Mouse (Mus musculus) frontal cortex, adult (tissue): ENCODE results near the gene Mrpl4.

ENCODE experiments used
- ATAC-seq: cut with Nextera tagmentation; 2 replicates; pipeline ENCODE4 v1.9.2; 2017; ENCODE audit warnings: mild to moderate bottlenecking, moderate library complexity, mixed read lengths; ENCODE audit not compliant: low TSS enrichment

Mrpl4 gene

GRCm38 (mm10) chr9:21002627-21003551, at the start of gene Mrpl4:
TSS of gene Mrpl4 (plus strand) at chr9:21002738.
- peak; percentile 94 for ATAC-seq

DNA sequence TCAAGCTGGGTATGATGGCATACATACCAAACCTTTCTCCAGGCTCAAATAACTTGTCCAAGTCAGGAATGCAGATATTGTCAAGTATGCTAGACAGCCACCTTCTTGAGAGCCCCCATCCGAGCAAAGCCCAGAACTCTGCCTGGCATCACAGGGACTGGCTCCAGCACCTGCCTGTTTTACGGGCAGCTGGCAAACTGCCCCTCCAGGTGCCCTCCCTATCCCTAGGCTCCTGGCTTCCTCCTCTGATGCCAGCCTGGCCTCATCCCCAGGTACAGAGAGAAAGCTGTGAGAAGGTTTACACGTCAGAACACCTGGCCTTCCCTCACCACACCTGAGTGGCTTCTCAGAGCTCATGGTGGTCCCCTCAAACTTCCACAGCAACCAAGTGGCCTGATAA, 45.5 kb upstream of the Mrpl4 start:
- ATAC-seq = no peak

DNA sequence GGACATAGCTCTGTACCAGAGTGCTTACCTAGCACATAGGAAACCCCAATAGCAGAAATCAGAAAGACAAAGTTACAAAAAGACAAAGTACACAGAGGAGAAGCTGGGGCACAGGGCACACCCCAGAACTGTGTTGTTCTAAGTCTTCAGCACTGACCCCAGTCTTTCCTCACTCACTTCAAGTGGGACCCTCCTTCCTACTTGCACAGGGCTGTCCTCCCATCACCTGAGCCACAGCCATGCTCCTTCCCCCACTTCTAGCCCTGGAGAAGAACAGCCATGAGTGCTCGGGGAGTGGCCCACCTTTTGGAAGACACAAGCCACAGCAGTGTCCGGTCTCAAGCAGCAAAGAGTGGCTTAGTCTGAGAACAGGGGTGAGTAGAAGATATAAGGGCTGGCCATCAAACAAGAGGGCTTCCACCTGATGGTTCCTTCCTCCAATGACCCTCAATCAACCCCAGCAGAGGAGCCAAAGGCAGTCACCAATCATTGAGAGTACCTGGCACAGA, 43.1 kb upstream of the Mrpl4 start, which contains the start of gene Dnmt1:
Gene Dnmt1, minus strand, starts transcription at position 459 of the 509 bp plus-strand sequence.
- ATAC-seq = no peak

- no peak for ATAC-seq
These were observed 41.0 kb upstream of the Mrpl4 start for GRCm38 (mm10) chr9:20961557-20961956.

DNA sequence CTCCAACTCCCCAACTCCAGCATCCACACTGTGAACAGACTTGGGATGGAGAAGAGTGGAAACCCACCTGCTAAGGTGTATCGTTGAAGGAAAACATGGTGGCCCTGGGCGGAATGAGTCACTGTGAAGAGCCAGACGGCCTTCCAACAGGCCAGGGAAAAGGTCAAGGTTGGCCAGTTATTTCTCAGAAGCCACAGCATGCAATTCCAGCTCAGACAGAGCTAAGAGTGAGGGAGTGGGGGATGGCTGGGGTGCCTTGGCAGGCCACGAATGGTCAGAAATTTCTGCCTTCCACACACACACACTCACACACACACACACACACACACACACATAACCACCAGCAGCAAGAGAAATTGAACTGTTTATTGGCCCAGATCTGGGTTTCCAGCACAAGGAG, 36.9 kb upstream of the Mrpl4 start:
- no peak for ATAC-seq

DNA sequence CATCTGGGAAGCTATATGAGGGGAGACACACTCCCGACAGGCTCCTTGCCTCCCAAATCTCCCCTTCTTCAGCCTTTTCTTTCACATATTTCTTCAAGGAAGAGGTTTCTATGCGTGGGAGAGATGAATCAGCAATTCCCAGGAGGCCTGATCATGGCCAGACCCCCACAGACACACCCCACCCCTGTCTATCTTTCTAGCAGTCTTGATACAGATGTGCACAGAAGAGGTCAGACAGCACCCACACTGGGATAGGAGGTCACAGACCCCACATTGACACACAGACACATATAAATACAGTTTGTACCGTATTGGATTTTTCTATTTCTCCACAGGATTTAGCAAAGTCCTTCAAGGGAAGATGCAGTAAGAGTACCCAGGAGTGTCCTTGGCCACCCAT, 36.5 kb upstream of the Mrpl4 start:
- ATAC-seq = no peak

DNA sequence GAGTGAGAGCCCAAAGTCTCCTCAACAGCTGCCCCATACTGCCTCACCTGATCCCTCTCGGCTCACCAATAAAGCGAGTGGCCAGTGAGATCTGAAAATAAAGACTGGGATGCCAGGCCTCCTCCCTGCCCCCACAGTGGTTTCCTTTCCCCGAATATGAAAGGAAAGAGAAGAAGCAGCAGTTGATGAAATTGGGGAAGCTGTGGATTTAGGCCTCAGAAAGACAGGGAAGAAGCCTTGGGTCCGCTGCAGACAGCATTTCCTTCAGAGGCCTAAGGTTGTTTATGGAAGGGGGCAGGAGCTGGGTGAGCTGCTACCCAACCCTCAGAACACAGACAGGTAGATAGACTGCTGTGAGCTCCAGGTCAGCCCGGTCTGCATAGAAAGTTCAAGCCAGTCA, 35.8 kb upstream of the Mrpl4 start:
- ATAC-seq = no peak

DNA sequence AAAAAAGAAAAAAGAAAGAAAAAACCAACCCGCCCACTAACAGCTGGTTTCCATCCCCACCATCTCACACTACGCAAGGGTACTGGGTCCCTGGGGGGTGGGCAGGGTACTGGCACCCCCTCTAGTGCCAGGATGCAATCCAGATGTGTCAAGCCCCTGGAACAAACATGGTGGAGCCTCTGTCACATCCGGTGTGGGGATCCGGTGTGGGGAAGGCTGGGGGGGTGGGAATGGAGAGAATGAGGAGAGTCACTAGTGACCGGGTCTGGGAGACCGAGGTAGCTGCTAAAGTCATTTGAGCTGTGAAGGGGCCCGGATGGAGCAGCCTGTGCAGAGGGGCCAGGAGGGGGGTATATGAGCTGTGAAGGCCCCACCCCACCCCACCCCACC, 30.8 kb upstream of the Mrpl4 start:
- ATAC-seq = no peak

DNA sequence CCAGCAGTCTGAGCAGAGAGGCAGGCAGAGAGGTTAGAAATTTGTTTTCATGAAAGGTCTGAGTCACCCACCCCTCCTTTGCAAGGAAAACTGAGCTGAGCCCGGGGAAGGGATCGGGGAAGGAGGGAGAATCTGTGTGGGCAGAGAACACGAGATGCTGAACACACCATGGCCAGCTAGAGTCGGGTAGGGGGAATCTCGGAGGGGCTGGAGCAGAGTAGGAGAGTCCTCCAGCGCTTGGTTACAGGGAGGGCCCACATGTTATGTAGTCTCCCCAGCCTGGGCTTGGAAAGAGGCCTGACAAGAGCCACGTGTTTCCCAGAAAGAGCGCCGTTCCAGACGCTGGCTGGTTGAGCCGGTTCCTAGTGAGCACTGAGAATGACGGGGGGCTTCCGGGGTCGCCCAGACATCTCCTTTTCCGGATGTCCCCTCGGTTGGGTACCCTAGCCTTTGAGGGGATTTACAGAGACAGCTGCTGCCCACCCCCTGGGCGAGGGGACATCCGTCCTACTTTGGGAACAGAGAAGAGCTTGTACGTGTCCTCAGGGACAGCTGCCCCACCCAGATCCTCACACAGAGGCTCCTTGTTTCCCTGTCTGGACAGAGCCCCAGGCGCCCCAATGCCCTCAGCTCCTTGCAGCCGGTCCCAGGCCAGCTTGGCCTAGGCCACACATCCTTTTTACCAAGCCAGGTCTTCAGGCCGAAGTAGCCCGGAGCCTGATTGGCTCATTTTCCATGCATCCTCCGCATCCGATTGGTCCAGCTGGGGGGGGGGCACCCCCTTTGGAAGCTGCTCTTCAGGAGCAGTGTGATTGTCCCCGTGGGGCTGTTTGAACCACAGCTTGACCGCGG, 30.2 kb upstream of the Mrpl4 start:
- peak; percentile 67 for ATAC-seq

DNA sequence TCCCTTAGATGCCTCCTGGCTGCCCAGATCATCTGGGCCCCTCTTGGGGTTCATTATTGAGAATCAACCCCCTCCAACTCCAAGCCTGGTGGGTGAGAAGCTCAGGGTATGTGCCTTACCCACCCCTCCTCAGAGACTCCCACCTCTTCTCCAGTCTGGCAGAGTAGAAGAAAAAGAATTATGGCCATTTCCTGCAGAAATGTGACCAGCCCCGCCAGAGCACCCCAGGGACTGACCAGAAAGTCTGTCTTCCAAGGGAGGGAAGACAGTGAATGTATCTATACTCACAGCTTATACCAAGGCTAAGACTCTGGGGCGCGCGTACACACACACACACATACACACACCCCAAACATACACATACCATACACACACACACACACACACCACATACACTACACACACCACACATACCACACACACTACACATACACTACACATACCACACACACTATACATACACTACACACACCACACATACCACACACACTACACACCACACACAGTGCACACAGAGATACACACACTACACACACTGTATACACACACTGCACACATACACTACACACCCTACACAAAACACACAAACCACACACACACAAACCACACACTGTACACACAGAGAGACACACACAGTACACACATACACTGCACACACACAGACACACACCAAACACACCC, 29.4 kb upstream of the Mrpl4 start:
- no peak for ATAC-seq

DNA sequence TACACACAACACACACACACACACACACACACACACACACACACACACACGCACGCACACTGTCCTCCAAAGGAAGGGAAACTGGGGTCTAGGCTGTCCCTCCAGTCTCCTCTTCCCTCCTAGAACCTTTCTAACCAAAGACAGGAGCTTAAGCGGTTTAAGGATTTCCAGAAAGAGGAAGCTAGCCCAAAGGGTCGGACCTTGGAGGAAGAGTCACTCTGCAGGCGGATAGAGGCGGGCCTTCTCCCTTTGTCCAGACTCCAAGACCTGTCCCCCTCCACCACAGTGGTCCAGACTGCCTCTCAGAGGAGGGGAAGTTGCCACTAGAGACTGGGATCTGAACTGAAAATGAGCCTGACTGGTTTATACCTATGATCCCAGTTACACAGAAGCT, 28.9 kb upstream of the Mrpl4 start:
- no peak for ATAC-seq

DNA sequence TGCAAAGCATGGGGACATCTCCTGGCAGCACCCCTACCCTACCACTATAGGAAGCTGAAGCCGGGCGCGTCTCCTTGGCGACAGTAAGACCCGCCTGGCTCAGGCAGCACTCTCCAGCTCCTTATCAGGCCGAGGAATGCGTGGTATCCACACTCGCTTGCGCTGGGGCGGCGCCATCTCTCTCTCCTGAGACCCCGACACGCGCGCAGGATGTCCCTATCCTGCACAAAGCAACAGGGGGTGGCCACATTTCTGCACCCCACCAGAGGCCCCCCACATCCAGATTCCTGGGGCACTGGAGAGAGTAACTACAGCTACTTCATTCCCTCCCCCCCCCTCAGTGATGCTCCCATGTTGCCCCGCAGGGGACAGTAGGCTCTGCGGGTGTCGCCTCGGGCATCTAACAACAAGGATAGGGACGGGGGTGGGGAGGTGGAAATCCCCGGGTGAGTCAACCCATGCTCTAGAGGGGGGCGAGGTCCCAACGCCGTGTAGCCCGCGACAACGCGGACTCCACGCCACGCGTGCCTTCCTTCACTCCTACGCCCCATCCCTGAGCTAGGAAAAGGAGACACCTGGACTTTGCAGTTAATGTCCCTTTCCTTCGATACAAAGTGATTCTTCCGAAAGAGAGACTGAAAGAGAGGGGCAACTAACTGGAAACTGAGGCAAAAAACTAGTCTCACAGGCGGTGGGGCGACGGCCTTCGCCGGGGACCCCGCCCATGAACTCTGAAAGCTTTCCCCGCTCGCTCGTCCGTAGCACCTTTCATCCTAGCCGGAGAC, 26.9 kb upstream of the Mrpl4 start:
- 0 out of 2 replicates have a peak, but pooled peaks have one; percentile 24 for ATAC-seq

- peak; percentile 26; the same call in 1 of the 2 replicates for ATAC-seq
These were observed 26.1 kb upstream of the Mrpl4 start, which contains the start of gene S1pr2 for GRCm38 (mm10) chr9:20976216-20976960. TSS of gene S1pr2 (minus strand) at chr9:20976781.

GRCm38 (mm10) chr9:20976961-20977689, 25.4 kb upstream of the Mrpl4 start:
- no peak for ATAC-seq

DNA sequence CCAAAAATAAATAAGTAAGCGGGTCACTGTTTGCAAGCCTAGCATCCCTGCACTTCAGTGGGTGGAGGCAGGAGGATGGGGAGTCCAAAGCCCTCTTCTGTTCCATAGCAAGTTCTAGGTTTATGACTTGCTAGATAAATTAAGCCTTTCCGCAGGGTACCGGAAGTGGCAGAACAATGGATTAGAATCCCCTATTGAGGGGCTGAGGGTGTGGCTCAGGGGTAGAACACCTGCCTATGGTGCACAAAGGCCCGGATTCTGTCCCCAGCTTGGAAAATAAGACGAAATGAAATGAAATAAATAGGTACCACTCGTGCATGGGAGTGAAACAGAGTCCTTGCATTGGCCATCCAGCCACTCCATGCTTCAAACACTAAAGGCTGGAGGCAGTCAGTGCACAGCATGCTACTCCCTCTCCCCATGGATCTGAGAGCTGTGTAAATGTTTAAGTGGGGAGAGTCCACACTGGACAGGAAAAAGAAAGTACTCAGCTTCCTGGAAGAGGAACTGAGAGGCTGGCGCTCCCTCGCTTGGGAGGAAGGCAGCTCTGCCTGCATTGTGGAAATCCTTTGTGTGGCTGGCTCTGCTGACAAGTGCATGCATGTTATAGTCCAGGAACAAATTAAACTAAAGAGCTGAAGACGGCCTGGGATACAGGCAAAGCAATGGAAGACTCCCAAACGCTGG, 24.0 kb upstream of the Mrpl4 start:
- ATAC-seq = no peak

DNA sequence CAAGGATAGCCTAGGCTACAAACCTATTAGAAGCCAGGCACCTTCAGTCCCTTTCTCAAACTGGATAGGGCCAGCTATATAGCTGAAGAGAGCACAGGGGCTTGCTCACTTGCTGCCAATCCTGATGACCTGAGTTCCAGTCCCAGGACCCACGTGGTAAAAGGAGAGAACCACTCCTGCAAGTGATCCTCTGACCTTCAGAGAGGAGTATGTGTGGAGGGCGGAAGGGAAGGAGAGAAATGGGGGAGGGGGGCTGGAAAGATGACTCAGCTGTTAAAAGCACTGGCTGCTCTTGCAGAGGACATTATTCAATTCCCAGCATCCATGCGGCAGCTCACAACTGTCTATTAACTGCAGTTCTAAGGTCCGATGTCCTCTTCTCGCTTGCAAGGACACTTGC, 23.4 kb upstream of the Mrpl4 start:
- ATAC-seq = no peak

DNA sequence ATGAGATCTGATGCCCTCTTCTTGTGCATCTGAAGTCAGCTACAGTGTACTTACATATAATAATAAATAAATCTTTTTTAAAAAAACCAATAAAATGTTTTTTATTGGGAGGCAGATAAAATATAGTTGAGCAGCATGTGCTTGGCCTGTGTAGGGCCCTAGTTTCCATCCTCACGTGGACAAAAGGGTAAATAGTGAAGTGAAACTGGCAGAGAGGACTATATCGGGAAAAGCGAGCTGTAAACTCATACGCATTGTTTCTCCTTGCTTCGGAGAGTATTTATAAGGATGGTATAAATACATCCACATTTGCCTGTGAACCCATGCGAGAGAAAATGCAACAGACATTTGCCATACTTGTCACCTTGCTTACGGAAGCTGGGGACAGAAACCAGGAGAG, 22.8 kb upstream of the Mrpl4 start:
- ATAC-seq = no peak

GRCm38 (mm10) chr9:20982171-20982570, 20.4 kb upstream of the Mrpl4 start:
- ATAC-seq = no peak

DNA sequence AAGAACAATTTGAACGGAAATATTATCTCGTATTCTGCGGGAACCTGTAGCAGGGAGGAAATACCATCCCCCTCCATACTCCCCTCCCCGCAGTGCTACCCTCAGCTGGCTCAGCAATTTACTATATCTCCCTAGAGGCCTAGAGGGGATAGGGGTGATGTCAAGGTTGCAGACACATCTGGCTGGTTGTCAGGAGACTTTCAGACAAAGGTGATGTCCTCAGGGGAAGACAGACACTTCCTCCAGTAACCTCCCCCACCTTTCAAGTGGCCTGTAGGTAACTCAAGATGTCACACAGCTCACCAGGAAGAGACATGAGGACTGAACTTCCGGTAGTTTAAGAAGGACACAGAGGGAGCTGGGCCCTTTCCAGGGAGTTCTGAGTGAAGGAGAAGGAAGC, 19.4 kb upstream of the Mrpl4 start:
- ATAC-seq = no peak
